Mouse (Mus musculus) CH12F3 (cell line): ENCODE results near the gene Fbf1.
"Not testable (repeated sequence)": the region's sequence is repeated elsewhere in the genome, so short reads cannot be mapped to it uniquely, and the experiment has no call there.

ENCODE experiments used
- in situ Hi-C: fragments of 300-500 bp; cut with MboI; formaldehyde crosslinking; loops from 2 replicates; pipeline ENCODE4 v1.14.3; 2020; ENCODE audit warnings: low sequenced_read_pairs

The Fbf1 gene

GRCm38 (mm10) chr11:116138096-116138467 is 29.9 kb downstream of the Fbf1 start:
- in situ Hi-C loops, result no loop called here

DNA sequence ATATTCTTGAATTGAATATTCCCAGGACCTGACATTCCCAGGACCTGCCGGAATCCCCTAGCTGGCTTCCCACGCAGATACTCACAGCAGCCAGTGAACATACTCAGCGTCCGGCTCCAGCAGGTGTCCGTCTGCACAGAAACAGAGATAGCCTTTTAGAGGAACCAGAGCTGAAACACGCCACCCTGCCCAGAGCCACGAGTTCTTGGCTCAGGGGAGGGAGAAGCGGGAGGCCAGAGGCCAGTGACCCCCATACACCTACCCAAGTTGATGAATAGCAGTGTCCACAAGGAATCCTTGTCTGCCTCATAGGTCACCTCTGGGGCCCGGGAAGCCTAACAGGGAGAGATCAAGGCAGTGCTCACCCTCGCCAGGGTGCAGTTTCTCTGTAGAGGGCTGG is 33.8 kb downstream of the Fbf1 start:
- in situ Hi-C loops, result no loop called here

GRCm38 (mm10) chr11:116133497-116133896 is 34.5 kb downstream of the Fbf1 start:
- in situ Hi-C loops, result no loop called here

DNA sequence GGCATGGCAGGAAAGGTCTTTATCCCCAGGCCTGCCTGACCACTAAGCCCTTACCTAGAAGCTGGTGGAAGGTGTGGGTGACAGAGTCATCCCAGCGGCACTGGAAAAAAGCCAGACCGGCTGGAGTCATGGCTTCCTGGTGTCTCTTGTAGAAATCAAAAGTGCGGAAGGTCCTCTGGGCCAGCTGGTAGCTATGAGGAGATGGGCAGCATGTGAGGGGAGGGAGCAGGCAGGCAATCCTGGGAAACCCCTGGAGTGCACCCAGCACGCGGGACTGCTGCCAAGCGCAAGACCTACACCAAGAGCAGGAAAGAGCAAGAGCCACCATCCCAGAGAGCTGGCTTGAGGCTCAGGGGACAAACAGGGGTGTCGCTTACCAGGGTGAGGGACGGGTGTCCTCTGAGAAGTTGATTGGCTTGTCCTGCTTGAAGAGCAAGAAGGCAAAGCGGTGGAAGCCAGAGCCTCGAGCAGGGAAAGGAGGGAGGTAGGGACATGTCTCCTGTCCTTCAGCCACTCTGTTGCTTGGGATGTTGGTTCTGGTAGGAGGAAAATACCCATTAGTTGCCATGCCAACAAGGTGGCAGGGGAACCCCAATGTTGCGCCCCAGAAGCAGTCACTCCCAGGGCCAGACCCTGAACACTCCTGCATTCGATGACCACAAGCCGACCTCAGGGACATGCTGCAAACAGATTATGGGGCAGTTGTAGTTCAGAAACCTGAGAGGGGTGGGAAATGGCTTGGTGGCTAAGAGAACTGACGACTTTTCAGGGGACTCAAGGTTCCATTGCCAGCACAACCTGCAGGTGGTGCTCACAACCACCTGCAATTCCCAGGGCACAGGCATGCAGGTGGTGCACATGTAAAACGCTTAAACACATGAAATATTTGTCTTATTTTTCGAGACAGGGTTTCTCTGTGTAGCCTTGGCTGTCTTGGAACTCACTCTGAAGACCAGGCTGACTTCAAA is 35.3 kb downstream of the Fbf1 start:
- in situ Hi-C loops, result no loop called here

DNA sequence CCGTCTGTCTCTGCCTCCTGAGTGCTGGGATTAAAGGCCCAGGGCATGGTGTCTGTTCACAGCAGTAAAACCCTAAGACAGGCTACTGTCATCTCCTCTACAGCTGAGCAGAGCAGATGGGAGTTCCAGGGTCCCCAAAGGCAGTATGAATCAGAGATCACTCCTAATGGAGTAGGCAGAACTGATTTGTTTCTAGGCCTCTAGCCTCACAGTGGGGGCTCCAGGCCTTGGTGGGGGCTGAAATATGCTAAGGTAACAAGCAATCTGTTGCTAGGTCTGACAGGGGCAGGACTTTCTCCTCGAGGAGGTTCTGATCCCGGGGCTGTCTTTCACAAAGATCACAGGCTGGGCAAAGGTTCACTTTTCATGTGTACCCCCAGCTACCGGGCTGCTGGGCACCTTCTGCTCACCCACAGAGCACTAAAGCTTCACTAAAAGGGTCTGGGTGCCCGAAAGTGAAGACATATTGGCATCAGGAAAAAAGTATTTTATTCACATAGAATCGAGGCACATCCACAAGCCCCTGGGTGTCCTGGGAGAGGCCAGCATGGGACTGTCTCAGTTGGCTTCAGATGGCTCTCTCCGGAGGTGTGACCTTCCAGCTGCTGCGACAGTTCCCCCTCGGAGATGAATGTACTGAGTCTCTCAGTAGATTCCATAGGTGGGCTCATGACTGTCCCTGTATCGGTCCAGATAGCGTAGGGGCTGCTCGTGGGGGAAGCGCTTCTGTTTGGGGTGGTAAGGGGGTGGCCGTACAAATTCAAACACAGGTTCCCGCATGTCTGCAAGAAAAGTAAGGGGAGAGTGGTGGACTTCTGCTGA is 36.4 kb downstream of the Fbf1 start:
- in situ Hi-C loops, result no loop called here

DNA sequence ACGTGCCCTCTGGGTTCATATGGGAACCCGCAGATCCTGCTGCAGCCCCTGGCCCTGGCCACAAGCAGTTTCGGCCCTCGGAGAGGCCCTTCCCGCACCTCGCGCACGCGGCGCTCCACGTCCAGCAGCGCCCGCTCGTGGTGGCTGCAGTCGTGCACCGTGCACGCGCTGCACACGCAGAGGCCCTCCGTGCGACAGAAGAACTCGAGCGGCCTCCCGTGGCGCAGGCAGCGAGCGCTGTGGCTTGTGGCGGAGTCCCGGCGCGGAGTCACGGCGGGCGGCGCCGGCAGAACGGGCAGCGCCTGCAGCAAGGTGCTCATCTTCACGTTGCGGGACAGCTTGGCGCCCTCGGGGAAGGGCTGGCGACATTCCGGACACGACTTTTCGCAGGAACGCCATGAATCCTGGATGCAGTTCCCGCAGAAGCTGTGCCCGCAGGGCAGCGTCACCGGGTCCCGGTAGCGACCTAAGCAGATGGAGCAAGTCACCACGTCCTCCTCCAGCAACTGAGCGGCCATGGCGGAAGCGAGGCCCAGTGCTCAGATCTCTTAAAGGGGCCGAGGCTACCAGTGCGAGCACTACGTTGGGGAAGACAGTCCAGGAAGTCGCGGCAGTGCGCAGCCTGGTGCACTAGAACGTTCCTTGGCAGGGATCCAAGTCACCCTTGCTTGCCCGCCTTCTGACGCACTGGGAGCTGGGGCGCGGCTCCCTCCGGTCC is 37.3 kb downstream of the Fbf1 start, which contains the start of gene Trim65:
TSS of gene Trim65 (minus strand) at position 641 of the 718 bp plus-strand sequence.
- in situ Hi-C loops, result no loop called here

DNA sequence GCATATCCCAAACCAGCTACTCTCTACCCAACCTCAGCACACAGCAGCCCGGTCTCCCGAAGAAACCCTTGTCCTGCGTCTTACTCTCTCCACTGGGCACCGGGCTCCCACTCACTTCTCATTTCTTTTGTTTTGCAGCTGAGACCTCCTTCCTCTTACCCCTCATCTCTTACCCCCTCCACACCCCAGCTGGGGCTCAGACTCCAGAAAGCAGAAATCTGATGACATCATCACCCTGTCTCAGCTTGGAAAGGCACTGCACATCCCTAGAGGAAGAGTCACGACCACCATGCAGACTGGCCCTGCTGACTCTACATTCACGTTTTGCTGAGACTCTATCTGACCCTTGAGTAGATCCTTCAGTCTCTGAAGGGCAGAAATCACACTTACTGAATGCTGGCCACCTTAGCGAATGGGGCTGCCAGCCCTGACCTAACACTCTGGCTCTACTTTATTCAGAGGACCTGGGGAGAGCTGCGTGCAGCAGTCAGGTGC is 37.9 kb downstream of the Fbf1 start:
- in situ Hi-C loops, result no loop called here

- in situ Hi-C loops, result no loop called here
Observed at GRCm38 (mm10) chr11:116129091-116129790, 38.7 kb downstream of the Fbf1 start.

GRCm38 (mm10) chr11:116127986-116128385 is 40.0 kb downstream of the Fbf1 start:
- in situ Hi-C loops, result no loop called here

- in situ Hi-C loops, result no loop called here
Observed at GRCm38 (mm10) chr11:116127156-116127980, 40.6 kb downstream of the Fbf1 start, which contains the start of gene Trim47. Gene Trim47 (minus strand): TSS chr11:116127210.

- in situ Hi-C loops, result no loop called here
Observed at GRCm38 (mm10) chr11:116126261-116126660, 41.7 kb downstream of the Fbf1 start.

DNA sequence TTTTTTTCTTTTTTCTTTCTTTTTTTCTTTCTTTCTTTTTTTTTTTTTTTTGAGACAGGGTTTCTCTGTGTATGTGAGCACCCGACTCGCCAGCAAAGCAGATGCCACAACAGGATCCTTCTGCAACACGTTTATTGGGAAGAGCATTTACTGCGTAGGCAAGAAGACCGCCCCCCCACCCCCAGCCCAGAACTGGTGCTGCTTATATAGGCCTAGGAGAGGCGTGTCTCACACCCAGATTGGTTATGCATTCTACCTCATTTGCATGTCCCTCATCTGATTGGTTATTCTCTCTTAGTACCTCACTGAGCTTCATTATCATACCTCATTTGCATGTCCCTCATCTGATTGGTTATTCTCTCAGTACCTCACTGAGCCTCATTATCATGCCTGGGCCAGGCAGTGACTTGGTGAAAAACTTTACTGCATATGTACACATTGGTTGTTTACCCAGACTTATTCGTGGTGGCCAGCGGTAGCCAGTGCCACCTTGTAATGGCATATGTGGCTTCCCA is 46.2 kb downstream of the Fbf1 start:
- in situ Hi-C loops, result not testable (repeated sequence)

DNA sequence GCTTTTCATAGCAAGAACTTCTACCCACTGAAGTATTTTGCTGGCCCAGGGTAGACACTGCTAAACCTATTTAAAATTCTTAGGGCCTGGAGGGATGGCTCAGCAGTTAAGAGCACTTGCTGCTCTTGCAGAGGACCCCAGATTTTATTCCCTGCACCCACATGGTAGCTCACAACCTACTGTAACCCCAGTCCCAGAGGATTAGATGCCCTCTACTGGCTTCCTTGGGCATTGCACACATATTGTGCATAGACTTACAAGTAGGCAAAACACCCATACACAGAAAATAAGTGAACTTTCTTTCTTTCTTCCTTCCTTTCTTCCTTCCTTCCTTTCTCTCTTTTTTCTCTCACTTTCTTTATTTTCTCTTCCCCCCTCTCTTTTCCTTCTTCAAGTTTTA is 50.1 kb downstream of the Fbf1 start:
- in situ Hi-C loops, result no loop called here

- in situ Hi-C loops, result no loop called here
Observed at GRCm38 (mm10) chr11:116117241-116117640, 50.7 kb downstream of the Fbf1 start.

GRCm38 (mm10) chr11:116111611-116112203 is 56.3 kb downstream of the Fbf1 start:
- in situ Hi-C loops, result no loop called here

DNA sequence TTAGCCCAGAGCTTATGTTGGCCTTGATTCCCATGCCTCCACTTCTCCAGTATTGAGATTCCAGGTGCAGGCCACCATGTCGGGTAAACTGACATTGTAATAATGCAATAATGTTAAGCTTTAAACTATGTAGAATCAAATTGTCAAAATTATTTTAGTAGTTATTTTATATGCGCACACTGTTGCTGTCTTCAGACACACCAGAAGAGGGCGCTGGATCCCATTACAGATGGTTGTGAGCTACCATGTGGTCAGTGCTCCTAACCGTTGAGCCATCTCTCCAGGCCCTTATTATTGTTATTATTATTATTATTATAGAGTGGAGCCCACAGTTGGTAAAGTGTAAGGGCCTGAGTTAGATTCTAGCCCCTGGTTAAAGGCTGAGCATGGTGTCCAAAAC is 56.9 kb downstream of the Fbf1 start:
- in situ Hi-C loops, result no loop called here

DNA sequence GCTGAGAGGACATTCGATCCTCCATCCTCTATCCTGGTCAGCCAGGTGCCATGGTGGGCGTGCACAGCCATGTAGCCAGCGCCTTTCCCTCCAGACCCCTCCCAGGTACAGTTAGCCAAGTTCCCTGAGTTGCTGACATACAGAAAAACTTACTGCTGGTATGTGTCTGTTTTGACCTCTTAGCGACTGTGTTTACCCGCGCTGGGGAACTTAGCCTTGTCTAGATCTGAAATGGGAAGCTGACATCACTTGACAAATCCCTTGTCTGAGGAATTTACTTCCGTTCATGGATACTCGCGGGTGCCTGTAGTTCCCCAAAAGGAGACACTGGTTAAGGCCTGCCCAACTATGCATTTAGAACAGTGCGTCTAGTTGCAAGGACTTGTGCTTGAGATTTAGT is 57.4 kb downstream of the Fbf1 start:
- in situ Hi-C loops, result no loop called here

DNA sequence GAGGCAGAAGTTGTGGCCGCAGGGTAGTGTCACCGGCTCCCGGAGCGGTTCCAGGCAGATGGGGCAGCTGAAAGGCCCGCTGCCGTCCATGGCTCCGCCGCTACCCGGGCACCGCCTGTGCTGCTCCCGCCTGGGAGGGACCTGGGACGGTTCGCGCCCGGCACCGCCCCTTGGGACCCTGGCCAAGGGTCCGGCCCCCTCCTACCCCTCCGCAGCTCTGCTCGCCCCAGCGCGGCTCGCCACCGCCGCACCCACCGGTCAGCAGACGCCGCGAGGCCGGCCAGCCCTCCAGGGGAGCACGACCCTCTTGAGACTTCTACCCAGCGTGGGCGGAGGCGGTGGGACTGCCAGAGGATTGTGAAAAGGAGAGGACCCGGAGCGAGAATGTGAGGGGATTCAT is 57.8 kb downstream of the Fbf1 start:
- in situ Hi-C loops, result no loop called here
